Mouse (Mus musculus) heart, adult 2 months (tissue): Measurements from ENCODE around the gene Nipsnap3a. TPM values are rescaled to one million over a fixed set of nuclear protein-coding genes. Genes with fewer than 3 reads are reported as not detected.

Source experiments
- DNase-seq, 2 experiments: peaks; one replicate each; pipeline ENCODE4 v3.0.0; 2021
- H3K27ac ChIP-seq: fragments of 200-600 bp; 2 replicates; pipeline ENCODE4 v1.8.1; 2022
- H3K27me3 ChIP-seq: fragments of 200-500 bp; 2 replicates; pipeline ENCODE4 v1.6.1; 2012; ENCODE audit warnings: mild to moderate bottlenecking, low read length, inconsistent platforms, mixed read lengths; ENCODE audit not compliant: control insufficient read depth, insufficient read depth
- H3K36me3 ChIP-seq: fragments of 200-500 bp; 2 replicates; pipeline ENCODE4 v1.6.1; 2012; ENCODE audit warnings: low read length, inconsistent platforms; ENCODE audit not compliant: control insufficient read depth, insufficient read depth
- H3K4me1 ChIP-seq: fragments of 200-500 bp; 2 replicates; pipeline ENCODE4 v1.6.1; 2011; ENCODE audit warnings: low read length; ENCODE audit not compliant: control insufficient read depth, insufficient read depth
- H3K4me3 ChIP-seq: fragments of 200-600 bp; 2 replicates; pipeline ENCODE4 v1.8.1; 2022
- H3K79me2 ChIP-seq: fragments of 200-500 bp; replicated peaks from 2 replicates; pipeline ENCODE4 v1.6.1; 2012; ENCODE audit warnings: mild to moderate bottlenecking, inconsistent platforms, low read length, moderate library complexity, mixed read lengths; ENCODE audit not compliant: control insufficient read depth, insufficient read depth
- H3K9ac ChIP-seq: fragments of 200-500 bp; 2 replicates; pipeline ENCODE4 v1.6.1; 2012; ENCODE audit warnings: low read depth, mild to moderate bottlenecking, control low read depth, inconsistent platforms, low read length, mixed read lengths
- CTCF ChIP-seq: fragments of 200-600 bp; IDR thresholded peaks from 2 replicates; pipeline ENCODE4 v1.8.1; 2022; ENCODE audit warnings: antibody characterized with exemption, mild to moderate bottlenecking, moderate library complexity
- EP300 ChIP-seq: fragments of 200-500 bp; IDR thresholded peaks from 2 replicates; pipeline ENCODE4 v1.6.1; 2011; ENCODE audit warnings: low read depth, low read length, control low read depth; ENCODE audit not compliant: insufficient read depth
- POLR2A ChIP-seq: fragments of 200-500 bp; IDR thresholded peaks from 2 replicates; pipeline ENCODE4 v1.6.1; 2011; ENCODE audit warnings: mild to moderate bottlenecking, low read depth, low read length, control low read depth; ENCODE audit not compliant: insufficient read depth
- WGBS: fragments of 180-500 bp; shearing (Covaris S2); methylation state at CpG from one replicate; pipeline ENCODE4 v1.1.7; 2018; 5-methylcytosine and 5-hydroxymethylcytosine counted together
- intact Hi-C: fragments of 180-260 bp; cut with DNase I; formaldehyde crosslinking; loops from one replicate; pipeline ENCODE4 v1.15.1; 2025
- long read RNA-seq: library from polyadenylated mRNA; stranded (forward); transcript quantifications from one replicate; pipeline ENCODE4 v2.0.0, GENCODE M21; 2021
- polyA plus RNA-seq: library from polyadenylated mRNA; depleted of rRNA; stranded (reverse); fragments of >200 nt; gene quantifications from 2 replicates; pipeline ENCODE4 v1.2.3, GENCODE M21; 2012; rRNA removed
- total RNA-seq, 2 experiments: library from RNA; stranded (reverse); gene quantifications; 2 replicates each; pipeline ENCODE4 v1.2.3; 2021

Gene Nipsnap3a
- total RNA-seq (not detected), polyA plus RNA-seq (not detected in 2 replicates)
- long read RNA-seq = 0 reads

GRCm38 (mm10) chr4:52989248-52989647 lies at the start of gene Nipsnap3a:
Gene Nipsnap3a, plus strand, starts transcription at chr4:52989272.
- intact Hi-C loops = no loop called here
- no peaks in the 10 kb centered on the region for H3K4me1 ChIP-seq
- no peak within 1 kb of the TSS for H3K27ac ChIP-seq
- no peak within 1 kb of the TSS for H3K4me3 ChIP-seq
- WGBS = 27% methylated on average over 12 of the region's 12 CpGs
- no peaks in the 10 kb centered on the region for H3K36me3 ChIP-seq
- no peaks in the 10 kb centered on the region for H3K79me2 ChIP-seq
- H3K9ac ChIP-seq = no peak within 1 kb of the TSS
- no peaks in the 10 kb centered on the region for H3K27me3 ChIP-seq
- peak in 1 of 2 experiments; percentile 6 for DNase-seq
- TF ChIP-seq EP300 = no peak
- no peak for TF ChIP-seq CTCF
- no peak for TF ChIP-seq POLR2A

GRCm38 (mm10) chr4:52946665-52947064 lies 42.4 kb upstream of the Nipsnap3a start:
- no peaks in the 10 kb centered on the region for H3K79me2 ChIP-seq
- H3K4me1 ChIP-seq = no peaks in the 10 kb centered on the region
- TF ChIP-seq POLR2A (no peak), EP300 (no peak), CTCF (no peak)
- no peak overlapping the region for H3K9ac ChIP-seq
- no peak overlapping the region for H3K27ac ChIP-seq
- no peaks in the 10 kb centered on the region for H3K36me3 ChIP-seq
- intact Hi-C loops = no loop called here
- H3K4me3 ChIP-seq = no peak overlapping the region
- DNase-seq = no peak
- H3K27me3 ChIP-seq = no peaks in the 10 kb centered on the region

GRCm38 (mm10) chr4:52949005-52949404 lies 40.1 kb upstream of the Nipsnap3a start:
- no peak for DNase-seq
- H3K79me2 ChIP-seq = no peaks in the 10 kb centered on the region
- TF ChIP-seq EP300 (no peak), CTCF (no peak), POLR2A (no peak)
- H3K27me3 ChIP-seq = no peaks in the 10 kb centered on the region
- H3K4me1 ChIP-seq = no peaks in the 10 kb centered on the region
- H3K9ac ChIP-seq = no peak overlapping the region
- H3K4me3 ChIP-seq = no peak overlapping the region
- intact Hi-C loops = no loop called here
- H3K27ac ChIP-seq = no peak overlapping the region
- WGBS = 72% methylated on average over 2 of the region's 2 CpGs
- no peaks in the 10 kb centered on the region for H3K36me3 ChIP-seq

DNA sequence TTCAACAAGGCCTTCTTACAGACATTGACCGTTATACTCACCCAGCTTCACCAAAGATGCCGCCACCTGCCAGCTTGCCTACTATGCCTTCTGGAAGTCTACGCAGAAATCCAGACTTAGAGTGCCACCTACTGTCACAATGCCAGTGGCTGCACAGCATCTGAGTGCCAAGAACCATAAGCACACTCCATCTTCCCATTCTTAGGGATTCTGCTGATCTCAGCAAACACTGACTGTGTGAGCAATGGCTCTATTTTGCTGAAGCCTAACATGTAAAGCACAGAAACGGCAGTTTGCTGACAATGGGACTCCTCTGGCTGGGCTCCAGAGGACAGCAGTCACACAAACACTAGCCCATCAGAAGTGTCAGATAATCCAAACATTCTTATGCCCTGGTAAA lies 30.4 kb upstream of the Nipsnap3a start:
- Histone ChIP-seq H3K4me3 (no peak overlapping the region), H3K4me1 (no peaks in the 10 kb centered on the region), H3K27ac (no peak overlapping the region), H3K9ac (no peak overlapping the region), H3K79me2 (no peaks in the 10 kb centered on the region), H3K36me3 (no peaks in the 10 kb centered on the region), H3K27me3 (no peaks in the 10 kb centered on the region)
- intact Hi-C loops = no loop called here
- DNase-seq = no peak
- 28% methylated on average over 4 of the region's 4 CpGs for WGBS
- peak; percentile 37 for TF ChIP-seq CTCF
- no peak for TF ChIP-seq EP300
- no peak for TF ChIP-seq POLR2A

GRCm38 (mm10) chr4:52964247-52964646 lies 24.8 kb upstream of the Nipsnap3a start, which contains the start of gene Olfr270:
Gene Olfr270, plus strand, starts transcription at chr4:52964547.
- intact Hi-C loops = no loop called here
- H3K27ac ChIP-seq = no peak within 1 kb of the TSS
- no peaks in the 10 kb centered on the region for H3K4me1 ChIP-seq
- no peaks in the 10 kb centered on the region for H3K36me3 ChIP-seq
- no peak for TF ChIP-seq EP300
- TF ChIP-seq CTCF = no peak
- TF ChIP-seq POLR2A = no peak
- H3K4me3 ChIP-seq = no peak within 1 kb of the TSS
- DNase-seq = no peak
- H3K79me2 ChIP-seq = no peaks in the 10 kb centered on the region
- no peaks in the 10 kb centered on the region for H3K27me3 ChIP-seq
- no peak within 1 kb of the TSS for H3K9ac ChIP-seq

DNA sequence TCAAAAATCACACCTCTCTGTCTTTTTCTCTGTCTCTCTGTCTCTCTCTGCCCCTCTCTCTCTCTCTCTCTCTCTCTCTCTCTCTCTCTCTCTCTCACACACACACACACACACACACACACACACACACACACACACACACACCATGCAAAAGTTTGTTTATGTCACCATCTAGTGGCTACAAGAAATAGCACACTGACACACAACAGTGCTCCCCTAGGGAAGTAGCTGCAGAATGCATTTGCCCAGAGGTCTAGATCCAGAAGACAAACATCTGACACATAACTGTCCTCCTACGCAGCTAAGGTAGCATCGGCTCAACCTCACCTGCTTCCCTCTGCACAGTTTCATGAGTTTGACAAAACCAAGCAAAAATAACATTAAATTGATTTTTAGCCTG lies 3.9 kb upstream of the Nipsnap3a start:
- no peak for TF ChIP-seq POLR2A
- TF ChIP-seq CTCF = peak; percentile 43
- intact Hi-C loops = no loop called here
- Histone ChIP-seq H3K36me3 (no peaks in the 10 kb centered on the region), H3K79me2 (no peaks in the 10 kb centered on the region), H3K27me3 (no peaks in the 10 kb centered on the region), H3K9ac (no peak overlapping the region), H3K4me1 (no peaks in the 10 kb centered on the region), H3K27ac (no peak overlapping the region), H3K4me3 (no peak overlapping the region)
- no peak for DNase-seq
- 64% methylated on average over 2 of the region's 2 CpGs for WGBS

GRCm38 (mm10) chr4:52986266-52986665 lies 2.8 kb upstream of the Nipsnap3a start:
- no peak overlapping the region for H3K9ac ChIP-seq

More at GRCm38 (mm10) chr4:52986266-52986665, 2.8 kb upstream of the Nipsnap3a start:
- H3K36me3 ChIP-seq = no peaks in the 10 kb centered on the region
- 82% methylated on average over 2 of the region's 2 CpGs for WGBS
- H3K4me1 ChIP-seq = no peaks in the 10 kb centered on the region
- intact Hi-C loops = no loop called here
- no peaks in the 10 kb centered on the region for H3K27me3 ChIP-seq
- H3K4me3 ChIP-seq = no peak overlapping the region
- TF ChIP-seq POLR2A (no peak), EP300 (no peak), CTCF (no peak)
- H3K79me2 ChIP-seq = no peaks in the 10 kb centered on the region
- no peak for DNase-seq
- H3K27ac ChIP-seq = no peak overlapping the region
